Mouse (Mus musculus): Measurements from ENCODE around the gene Lrrc20. TPM values are rescaled to one million over a fixed set of nuclear protein-coding genes. Genes with fewer than 3 reads are reported as not detected.

Lrrc20 gene
- 1.9 and 2.1 TPM in 2 replicates for total RNA-seq (2012; rRNA removed)

GRCm38 (mm10) chr10:61475594-61476439 lies at the start of gene Lrrc20:
Gene Lrrc20 (plus strand): TSS chr10:61475801.
- no peak for TF ChIP-seq HCFC1 (IDR thresholded peaks at IDR 0.05; ENCODE audit: borderline replicate concordance, insufficient read depth, low read length)
- Histone ChIP-seq H3K9me3 (ENCODE audit: control insufficient read depth, insufficient read depth, low read depth, low read length) (no peaks in the 10 kb centered on the region), H3K4me3 (ENCODE audit: insufficient read depth in 1 of 2, low read depth in 1 of 2, low read length in 2 of 2, poor library complexity in 1 of 2, severe bottlenecking in 1 of 2) (peak within 1 kb of the TSS; percentile 77 to 94), H3K4me1 (ENCODE audit: control insufficient read depth in 2 of 2, insufficient read depth in 2 of 2, low read length in 2 of 2, poor library complexity in 1 of 2) (no peaks in the 10 kb centered on the region; a peak in 1 of 4 replicates), H3K36me3 (ENCODE audit: control insufficient read depth, insufficient read depth, low read length, poor library complexity, severe bottlenecking) (no peaks in the 10 kb centered on the region), H3K27ac (ENCODE audit: insufficient read depth, low read depth, low read length, poor library complexity, severe bottlenecking) (no peak within 1 kb of the TSS), H3K9ac (ENCODE audit: insufficient read depth, low read depth, low read length, poor library complexity, severe bottlenecking) (peak within 1 kb of the TSS; percentile 74)
- in situ Hi-C loops (cut with MboI; ENCODE audit: low sequenced_read_pairs in 2 of 2, unreplicated experiment in 2 of 2) = no loop called here
- DNase-seq (ENCODE audit: low read depth, low spot score) = peak; percentile 93

GRCm38 (mm10) chr10:61426251-61426757 lies 49.3 kb upstream of the Lrrc20 start:
- Histone ChIP-seq H3K36me3 (ENCODE audit: control insufficient read depth, insufficient read depth, low read length, poor library complexity, severe bottlenecking) (peaks cover 53% of the 10 kb centered on the region), H3K4me3 (ENCODE audit: insufficient read depth in 1 of 2, low read depth in 1 of 2, low read length in 2 of 2, poor library complexity in 1 of 2, severe bottlenecking in 1 of 2) (no peak overlapping the region), H3K4me1 (ENCODE audit: control insufficient read depth in 2 of 2, insufficient read depth in 2 of 2, low read length in 2 of 2, poor library complexity in 1 of 2) (peaks cover 0 to 12% of the 10 kb centered on the region in 2 experiments; a peak in 3 of 4 replicates), H3K27ac (ENCODE audit: insufficient read depth, low read depth, low read length, poor library complexity, severe bottlenecking) (no peak overlapping the region), H3K9me3 (ENCODE audit: control insufficient read depth, insufficient read depth, low read depth, low read length) (no peaks in the 10 kb centered on the region), H3K9ac (ENCODE audit: insufficient read depth, low read depth, low read length, poor library complexity, severe bottlenecking) (no peak overlapping the region)
- DNase-seq (ENCODE audit: low read depth, low spot score) = no peak
- TF ChIP-seq HCFC1 (IDR thresholded peaks at IDR 0.05; ENCODE audit: borderline replicate concordance, insufficient read depth, low read length) (no peak), ZC3H11A (IDR thresholded peaks at IDR 0.05; ENCODE audit: borderline replicate concordance, low read depth, low read length) (no peak), ZNF384 (IDR thresholded peaks at IDR 0.05; ENCODE audit: low read depth, low read length) (no peak), CHD2 (IDR thresholded peaks at IDR 0.05; ENCODE audit: low read depth, low read length) (no peak), MAFK (IDR thresholded peaks at IDR 0.05; ENCODE audit: insufficient read depth, low read depth, low read length) (no peak)
- in situ Hi-C loops (cut with MboI; ENCODE audit: low sequenced_read_pairs in 2 of 2, unreplicated experiment in 2 of 2) = no loop called here

- TF ChIP-seq MAFK (IDR thresholded peaks at IDR 0.05; ENCODE audit: insufficient read depth, low read depth, low read length) (no peak), ZNF384 (IDR thresholded peaks at IDR 0.05; ENCODE audit: low read depth, low read length) (no peak), HCFC1 (IDR thresholded peaks at IDR 0.05; ENCODE audit: borderline replicate concordance, insufficient read depth, low read length) (no peak), CHD2 (IDR thresholded peaks at IDR 0.05; ENCODE audit: low read depth, low read length) (no peak), ZC3H11A (IDR thresholded peaks at IDR 0.05; ENCODE audit: borderline replicate concordance, low read depth, low read length) (no peak)
- peaks cover 0 to 10% of the 10 kb centered on the region in 2 experiments; a peak in 1 of 4 replicates for H3K4me1 ChIP-seq (ENCODE audit: control insufficient read depth in 2 of 2, insufficient read depth in 2 of 2, low read length in 2 of 2, poor library complexity in 1 of 2)
- no peaks in the 10 kb centered on the region for H3K9me3 ChIP-seq (ENCODE audit: control insufficient read depth, insufficient read depth, low read depth, low read length)
- no peak overlapping the region for H3K27ac ChIP-seq (ENCODE audit: insufficient read depth, low read depth, low read length, poor library complexity, severe bottlenecking)
- H3K9ac ChIP-seq (ENCODE audit: insufficient read depth, low read depth, low read length, poor library complexity, severe bottlenecking) = no peak overlapping the region
- H3K4me3 ChIP-seq (ENCODE audit: insufficient read depth in 1 of 2, low read depth in 1 of 2, low read length in 2 of 2, poor library complexity in 1 of 2, severe bottlenecking in 1 of 2) = no peak overlapping the region
- H3K36me3 ChIP-seq (ENCODE audit: control insufficient read depth, insufficient read depth, low read length, poor library complexity, severe bottlenecking) = peaks cover 57% of the 10 kb centered on the region
- in situ Hi-C loops (cut with MboI; ENCODE audit: low sequenced_read_pairs in 2 of 2, unreplicated experiment in 2 of 2) = no loop called here
- DNase-seq (ENCODE audit: low read depth, low spot score) = no peak
These were observed 47.6 kb upstream of the Lrrc20 start for GRCm38 (mm10) chr10:61427951-61428350.

GRCm38 (mm10) chr10:61428416-61428815 lies 47.2 kb upstream of the Lrrc20 start:
- no peak for DNase-seq (ENCODE audit: low read depth, low spot score)
- H3K36me3 ChIP-seq (ENCODE audit: control insufficient read depth, insufficient read depth, low read length, poor library complexity, severe bottlenecking) = peaks cover 57% of the 10 kb centered on the region
- H3K9me3 ChIP-seq (ENCODE audit: control insufficient read depth, insufficient read depth, low read depth, low read length) = no peaks in the 10 kb centered on the region
- peaks cover 0 to 7% of the 10 kb centered on the region in 2 experiments; a peak in 1 of 4 replicates for H3K4me1 ChIP-seq (ENCODE audit: control insufficient read depth in 2 of 2, insufficient read depth in 2 of 2, low read length in 2 of 2, poor library complexity in 1 of 2)
- no peak overlapping the region for H3K9ac ChIP-seq (ENCODE audit: insufficient read depth, low read depth, low read length, poor library complexity, severe bottlenecking)
- no peak for TF ChIP-seq HCFC1 (IDR thresholded peaks at IDR 0.05; ENCODE audit: borderline replicate concordance, insufficient read depth, low read length)
- no peak for TF ChIP-seq ZC3H11A (IDR thresholded peaks at IDR 0.05; ENCODE audit: borderline replicate concordance, low read depth, low read length)
- no peak for TF ChIP-seq CHD2 (IDR thresholded peaks at IDR 0.05; ENCODE audit: low read depth, low read length)
- TF ChIP-seq ZNF384 (IDR thresholded peaks at IDR 0.05; ENCODE audit: low read depth, low read length) = no peak
- TF ChIP-seq MAFK (IDR thresholded peaks at IDR 0.05; ENCODE audit: insufficient read depth, low read depth, low read length) = no peak
- no peak overlapping the region for H3K27ac ChIP-seq (ENCODE audit: insufficient read depth, low read depth, low read length, poor library complexity, severe bottlenecking)
- in situ Hi-C loops (cut with MboI; ENCODE audit: low sequenced_read_pairs in 2 of 2, unreplicated experiment in 2 of 2) = no loop called here
- no peak overlapping the region for H3K4me3 ChIP-seq (ENCODE audit: insufficient read depth in 1 of 2, low read depth in 1 of 2, low read length in 2 of 2, poor library complexity in 1 of 2, severe bottlenecking in 1 of 2)

Data from ES-E14 (cell line).